ENCODE assay signal across 8 mouse cellular contexts in the genomic region with DNA sequence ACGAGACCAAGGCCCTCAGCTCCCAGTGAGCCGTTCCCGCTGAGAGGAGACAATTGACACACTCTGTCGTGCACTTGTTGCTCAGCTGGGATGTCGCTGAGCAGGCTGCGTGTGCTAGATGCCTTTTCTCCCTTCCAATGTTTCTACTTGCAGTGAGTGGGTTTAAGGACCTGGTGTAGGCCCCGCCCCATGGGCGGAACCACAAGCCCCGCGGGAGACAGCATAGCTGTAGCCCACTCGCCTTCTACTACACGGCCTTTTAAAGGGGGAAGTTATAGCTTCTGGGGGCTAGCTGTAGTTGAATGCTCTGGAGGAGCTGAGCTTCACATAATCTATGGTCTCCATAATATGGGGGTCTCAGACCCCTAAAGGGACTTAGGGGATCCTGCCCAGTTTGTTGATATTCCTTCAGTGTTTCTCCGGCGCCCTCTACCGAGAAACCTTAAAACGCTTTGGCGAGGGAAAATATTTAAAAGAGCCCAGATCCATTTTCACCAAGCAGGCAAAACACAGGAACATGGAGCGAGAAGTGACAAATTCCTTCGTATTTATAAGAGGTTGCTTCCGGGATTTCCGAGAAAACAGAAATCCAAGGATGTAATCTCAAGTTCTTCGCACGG. TPM values are rescaled to one million over a fixed set of nuclear protein-coding genes. Genes with fewer than 3 reads are reported as not detected.
DNase-seq lines count a peak whose midpoint lies in the region; ATAC-seq and TF ChIP-seq lines count a peak whose summit lies in the region.

No protein-coding gene starts in this region.

- H3K9ac ChIP-seq in ES-E14 (ENCODE audit: insufficient read depth, low read depth, low read length, poor library complexity, severe bottlenecking), result no peak overlapping the region
- peak overlapping the region; percentile 22; the same call in 1 of the 2 replicates for H3K9ac ChIP-seq in embryonic facial prominence, embryonic 13.5 days
- H3K9ac ChIP-seq in liver, adult 2 months (ENCODE audit: low read depth, low read length), result peak overlapping the region; percentile 48
- H3K9ac ChIP-seq in neural tube, embryonic 13.5 days, result 0 out of 2 replicates have a peak overlapping the region, but pooled peaks have one; percentile 18

- no peaks in the 10 kb centered on the region for H3K9me3 ChIP-seq in ES-E14 (ENCODE audit: control insufficient read depth, insufficient read depth, low read depth, low read length)
- H3K9me3 ChIP-seq in embryonic facial prominence, embryonic 13.5 days, result no peaks in the 10 kb centered on the region
- no peaks in the 10 kb centered on the region for H3K9me3 ChIP-seq in hindbrain, embryonic 10.5 days
- no peaks in the 10 kb centered on the region for H3K9me3 ChIP-seq in neural tube, embryonic 13.5 days

- DNase-seq in heart, adult 11 months, result peak; percentile 96
- no peak for DNase-seq in heart, adult 8-10 months (ENCODE audit: low spot score)
- peak; percentile 52 for DNase-seq in ES-E14 (ENCODE audit: low read depth, low spot score)
- peak; percentile 30 for DNase-seq in hindbrain, embryonic 10.5 days (ENCODE audit: low spot score)
- peak; percentile 49 for DNase-seq in liver, adult 2 months (ENCODE audit: extremely low read depth, low read depth, low spot score)
- DNase-seq in right cerebral cortex, postnatal 36 days (ENCODE audit: low spot score in 2 of 2), result no peak

- ATAC-seq in embryonic facial prominence, embryonic 13.5 days (ENCODE audit: insufficient number of reproducible peaks, insufficient read depth, low FRiP score, low TSS enrichment, low read depth), result no peak
- ATAC-seq in neural tube, embryonic 13.5 days (ENCODE audit: low read depth), result no peak

- peaks cover 12% of the 10 kb centered on the region; the same call in 1 of the 2 replicates for H3K36me3 ChIP-seq in ES-E14 (ENCODE audit: control insufficient read depth, insufficient read depth, low read length, poor library complexity, severe bottlenecking)
- H3K36me3 ChIP-seq in embryonic facial prominence, embryonic 13.5 days, result peaks cover 32% of the 10 kb centered on the region
- peaks cover 29% of the 10 kb centered on the region for H3K36me3 ChIP-seq in hindbrain, embryonic 10.5 days
- peaks cover 5% of the 10 kb centered on the region; the same call in 1 of the 2 replicates for H3K36me3 ChIP-seq in liver, adult 2 months (ENCODE audit: control insufficient read depth, insufficient read depth, low read length)
- peaks cover 19% of the 10 kb centered on the region; the same call in 1 of the 2 replicates for H3K36me3 ChIP-seq in neural tube, embryonic 13.5 days

- peaks cover 5 to 24% of the 10 kb centered on the region in 2 experiments; a peak in 3 of 4 replicates for H3K4me1 ChIP-seq in ES-E14 (ENCODE audit: control insufficient read depth in 2 of 2, insufficient read depth in 2 of 2, low read length in 2 of 2, poor library complexity in 1 of 2)
- H3K4me1 ChIP-seq in embryonic facial prominence, embryonic 13.5 days, result peaks cover 44% of the 10 kb centered on the region
- H3K4me1 ChIP-seq in hindbrain, embryonic 10.5 days (replicated peaks), result peaks cover 52% of the 10 kb centered on the region
- H3K4me1 ChIP-seq in liver, adult 2 months (ENCODE audit: control insufficient read depth, insufficient read depth, low read length), result peaks cover 16% of the 10 kb centered on the region
- peaks cover 35% of the 10 kb centered on the region for H3K4me1 ChIP-seq in neural tube, embryonic 13.5 days (replicated peaks)

- H3K27me3 ChIP-seq in embryonic facial prominence, embryonic 13.5 days, result no peaks in the 10 kb centered on the region
- peaks cover 11% of the 10 kb centered on the region; the same call in 1 of the 2 replicates for H3K27me3 ChIP-seq in hindbrain, embryonic 10.5 days (ENCODE audit: insufficient read depth, poor library complexity, severe bottlenecking)
- no peaks in the 10 kb centered on the region for H3K27me3 ChIP-seq in liver, adult 2 months (ENCODE audit: control insufficient read depth, insufficient read depth, low read length)
- peaks cover 9% of the 10 kb centered on the region; the same call in 1 of the 2 replicates for H3K27me3 ChIP-seq in neural tube, embryonic 13.5 days

- peak overlapping the region; percentile 41 to 43; a peak in 3 of 4 replicates for H3K4me3 ChIP-seq in ES-E14 (ENCODE audit: insufficient read depth in 1 of 2, low read depth in 1 of 2, low read length in 2 of 2, poor library complexity in 1 of 2, severe bottlenecking in 1 of 2)
- H3K4me3 ChIP-seq in embryonic facial prominence, embryonic 13.5 days, result peak overlapping the region; percentile 40
- peak overlapping the region; percentile 50 for H3K4me3 ChIP-seq in hindbrain, embryonic 10.5 days
- H3K4me3 ChIP-seq in liver, adult 2 months (ENCODE audit: insufficient read depth, low read depth, low read length), result peak overlapping the region; percentile 21
- H3K4me3 ChIP-seq in neural tube, embryonic 13.5 days, result peak overlapping the region; percentile 35

- TF ChIP-seq CTCF in liver, adult 2 months (IDR thresholded peaks at IDR 0.05; ENCODE audit: low read depth, low read length), result no peak

- 15% methylated on average over 23 of the region's 23 CpGs for WGBS in embryonic facial prominence, embryonic 13.5 days
- WGBS in hindbrain, embryonic 10.5 days, result 19% methylated on average over 23 of the region's 23 CpGs
- WGBS in liver, adult 2 months, result 13% methylated on average over 23 of the region's 23 CpGs
- 14% methylated on average over 23 of the region's 23 CpGs for WGBS in neural tube, embryonic 13.5 days

- no peaks in the 10 kb centered on the region; the same call in 1 of the 2 replicates for H3K79me2 ChIP-seq in liver, adult 2 months (ENCODE audit: control insufficient read depth, insufficient read depth, low read length)

- 0 out of 2 replicates have a peak, but pooled peaks have one; percentile 15 for TF ChIP-seq POLR2A in liver, adult 2 months (IDR thresholded peaks at IDR 0.05; ENCODE audit: extremely low read depth, insufficient read depth, low read length)

- in situ Hi-C loops in ES-E14 (cut with MboI; ENCODE audit: low sequenced_read_pairs in 2 of 2, unreplicated experiment in 2 of 2), result no loop called here

- no peak overlapping the region for H3K27ac ChIP-seq in ES-E14 (ENCODE audit: insufficient read depth, low read depth, low read length, poor library complexity, severe bottlenecking)
- H3K27ac ChIP-seq in embryonic facial prominence, embryonic 13.5 days, result peak overlapping the region; percentile 66
- H3K27ac ChIP-seq in hindbrain, embryonic 10.5 days, result 0 out of 2 replicates have a peak overlapping the region, but pooled peaks have one; percentile 59
- H3K27ac ChIP-seq in liver, adult 2 months (replicated peaks; ENCODE audit: insufficient read depth, low read depth, low read length), result peak overlapping the region; percentile 57
- H3K27ac ChIP-seq in neural tube, embryonic 13.5 days (replicated peaks), result no peak overlapping the region

- peak overlapping the region; percentile 58 for H3K4me2 ChIP-seq in embryonic facial prominence, embryonic 13.5 days
- H3K4me2 ChIP-seq in neural tube, embryonic 13.5 days, result peak overlapping the region; percentile 52

TF ChIP-seq in ES-E14, 5 proteins besides CTCF, POLR2A, EP300 and RAD21 (continues in another document):
- TF ChIP-seq HCFC1 (IDR thresholded peaks at IDR 0.05; ENCODE audit: borderline replicate concordance, insufficient read depth, low read length), result no peak

RNA-seq across cellular contexts. Expression of gene Ak1, which starts 10.8 kb away (rescaled TPM):
- total RNA-seq in heart, adult 8-10 months (2022), result 100 to 1,000 TPM; 656 to 809 (median 697) TPM
- total RNA-seq in ES-E14 (2012; rRNA removed), result 77.4 and 90.8 TPM in 2 replicates
- polyA plus RNA-seq in embryonic facial prominence, embryonic 13.5 days (2015; fragmentation: Nextera tagmentation; extraction: Ambion mirVana), result 20.7 and 27.3 TPM in 2 replicates
- polyA plus RNA-seq in hindbrain, embryonic 10.5 days (2016; fragmentation: Nextera tagmentation; extraction: Ambion mirVana), result 26.9 and 37.6 TPM in 2 replicates
- 0.47 and 1.4 TPM in 2 replicates for total RNA-seq in liver, adult 2 months (2014; rRNA removed)
- 0.26 and 0.34 TPM in 2 replicates for polyA plus RNA-seq in liver, adult 2 months (2012; rRNA removed)
- 74.2 and 75.4 TPM in 2 replicates for polyA plus RNA-seq in neural tube, embryonic 13.5 days (2015; fragmentation: Nextera tagmentation; extraction: Ambion mirVana)

RNA-seq across cellular contexts. Expression of gene St6galnac6, which starts 11.2 kb away (rescaled TPM):
- total RNA-seq in heart, adult 8-10 months (2022), result 100 to 1,000 TPM; 102 to 131 (median 114) TPM
- total RNA-seq in ES-E14 (2012; rRNA removed), result 18.0 and 27.2 TPM in 2 replicates
- polyA plus RNA-seq in embryonic facial prominence, embryonic 13.5 days (2015; fragmentation: Nextera tagmentation; extraction: Ambion mirVana), result 29.9 and 35.1 TPM in 2 replicates
- 12.7 and 14.1 TPM in 2 replicates for polyA plus RNA-seq in hindbrain, embryonic 10.5 days (2016; fragmentation: Nextera tagmentation; extraction: Ambion mirVana)
- total RNA-seq in liver, adult 2 months (2014; rRNA removed), result 38.0 and 45.6 TPM in 2 replicates
- 90.0 and 134 TPM in 2 replicates for polyA plus RNA-seq in liver, adult 2 months (2012; rRNA removed)
- 9.4 and 11.0 TPM in 2 replicates for polyA plus RNA-seq in neural tube, embryonic 13.5 days (2015; fragmentation: Nextera tagmentation; extraction: Ambion mirVana)

RNA-seq across cellular contexts. Expression of gene St6galnac4, which starts 23.8 kb away (rescaled TPM):
- 10 to 100 TPM; 15.6 to 23.2 (median 20.7) TPM for total RNA-seq in heart, adult 8-10 months (2022)
- total RNA-seq in ES-E14 (2012; rRNA removed), result 9.4 and 14.8 TPM in 2 replicates
- polyA plus RNA-seq in embryonic facial prominence, embryonic 13.5 days (2015; fragmentation: Nextera tagmentation; extraction: Ambion mirVana), result 33.1 and 34.7 TPM in 2 replicates
- 19.8 and 21.0 TPM in 2 replicates for polyA plus RNA-seq in hindbrain, embryonic 10.5 days (2016; fragmentation: Nextera tagmentation; extraction: Ambion mirVana)
- total RNA-seq in liver, adult 2 months (2014; rRNA removed), result 0.74 and 1.2 TPM in 2 replicates
- polyA plus RNA-seq in liver, adult 2 months (2012; rRNA removed), result 2.2 and 2.5 TPM in 2 replicates
- polyA plus RNA-seq in neural tube, embryonic 13.5 days (2015; fragmentation: Nextera tagmentation; extraction: Ambion mirVana), result 25.3 and 25.9 TPM in 2 replicates

RNA-seq across cellular contexts. Expression of gene 9430097D07Rik, which starts 35.2 kb away (rescaled TPM):
- total RNA-seq in heart, adult 8-10 months (2022), result not detected
- 0.37 and 0.71 TPM in 2 replicates for total RNA-seq in ES-E14 (2012; rRNA removed)
- polyA plus RNA-seq in embryonic facial prominence, embryonic 13.5 days (2015; fragmentation: Nextera tagmentation; extraction: Ambion mirVana), result 0.18 TPM in 1 of 2 replicates, not detected in the other
- 0.11 and 0.39 TPM in 2 replicates for polyA plus RNA-seq in hindbrain, embryonic 10.5 days (2016; fragmentation: Nextera tagmentation; extraction: Ambion mirVana)
- total RNA-seq in liver, adult 2 months (2014; rRNA removed), result not detected in 2 replicates
- polyA plus RNA-seq in liver, adult 2 months (2012; rRNA removed), result not detected in 2 replicates
- 0.50 and 0.71 TPM in 2 replicates for polyA plus RNA-seq in neural tube, embryonic 13.5 days (2015; fragmentation: Nextera tagmentation; extraction: Ambion mirVana)

RNA-seq across cellular contexts. Expression of gene Eng, which starts 35.7 kb away (rescaled TPM):
- 100 to 1,000 TPM; 111 to 143 (median 126) TPM for total RNA-seq in heart, adult 8-10 months (2022)
- total RNA-seq in ES-E14 (2012; rRNA removed), result 18.3 and 36.8 TPM in 2 replicates
- polyA plus RNA-seq in embryonic facial prominence, embryonic 13.5 days (2015; fragmentation: Nextera tagmentation; extraction: Ambion mirVana), result 49.1 and 50.2 TPM in 2 replicates
- polyA plus RNA-seq in hindbrain, embryonic 10.5 days (2016; fragmentation: Nextera tagmentation; extraction: Ambion mirVana), result 28.8 and 35.8 TPM in 2 replicates
- 14.2 and 25.9 TPM in 2 replicates for total RNA-seq in liver, adult 2 months (2014; rRNA removed)
- 55.0 and 70.8 TPM in 2 replicates for polyA plus RNA-seq in liver, adult 2 months (2012; rRNA removed)
- polyA plus RNA-seq in neural tube, embryonic 13.5 days (2015; fragmentation: Nextera tagmentation; extraction: Ambion mirVana), result 28.4 and 31.5 TPM in 2 replicates

Comparison
In these comparisons a context has a peak if more than half of its experiments do, and no peak if none do; other contexts are left out.
1. DNase-seq: peak in heart, adult 11 months (single experiment), ES-E14 (single experiment), hindbrain, embryonic 10.5 days (single experiment) and liver, adult 2 months (single experiment); none in heart, adult 8-10 months (single experiment) and right cerebral cortex, postnatal 36 days (0 of 2).
2. H3K27ac ChIP-seq: peak in embryonic facial prominence, embryonic 13.5 days (single experiment), hindbrain, embryonic 10.5 days (single experiment) and liver, adult 2 months (single experiment); none in ES-E14 (single experiment) and neural tube, embryonic 13.5 days (single experiment).
3. RNA of gene Ak1, which starts 10.8 kb away (polyA plus RNA-seq): 74.2 to 75.4 TPM in neural tube, embryonic 13.5 days, 26.9 to 37.6 TPM in hindbrain, embryonic 10.5 days and 20.7 to 27.3 TPM in embryonic facial prominence, embryonic 13.5 days; 0.26 to 0.34 TPM in liver, adult 2 months; every median in the first group is over 10 times any median in the second.
4. Peak in every context shown above with its lines, with median percentiles within 50 percentile points of each other: H3K4me3 ChIP-seq.